Mouse (Mus musculus): ENCODE measurements around the gene Dok4.
"Not testable (repeated sequence)": the region's sequence is repeated elsewhere in the genome, so short reads cannot be mapped to it uniquely, and the experiment has no call there.

The Dok4 gene

DNA sequence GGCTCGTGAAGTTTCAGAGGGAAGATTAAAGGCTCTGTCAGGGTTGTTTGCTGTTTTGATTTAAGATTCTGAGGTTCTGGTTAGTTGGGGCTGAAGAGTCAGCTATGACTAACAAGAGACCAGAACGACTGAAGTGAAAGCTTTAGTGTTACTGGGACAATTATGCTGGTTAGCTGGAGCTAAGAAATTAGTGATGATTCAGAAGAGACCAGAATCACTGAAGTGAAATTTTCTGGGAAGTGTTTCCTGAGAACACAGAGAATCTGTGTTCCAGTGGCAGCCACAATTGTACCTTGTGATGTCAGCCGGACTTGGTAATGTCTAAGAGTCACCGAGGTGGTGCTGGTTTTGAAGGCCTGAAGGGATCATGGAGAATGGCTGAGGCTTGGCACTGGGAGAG is 4.6 kb upstream of the Dok4 start:
- DNase-seq (ENCODE audit: extremely low read depth, low read depth), result no peak

DNA sequence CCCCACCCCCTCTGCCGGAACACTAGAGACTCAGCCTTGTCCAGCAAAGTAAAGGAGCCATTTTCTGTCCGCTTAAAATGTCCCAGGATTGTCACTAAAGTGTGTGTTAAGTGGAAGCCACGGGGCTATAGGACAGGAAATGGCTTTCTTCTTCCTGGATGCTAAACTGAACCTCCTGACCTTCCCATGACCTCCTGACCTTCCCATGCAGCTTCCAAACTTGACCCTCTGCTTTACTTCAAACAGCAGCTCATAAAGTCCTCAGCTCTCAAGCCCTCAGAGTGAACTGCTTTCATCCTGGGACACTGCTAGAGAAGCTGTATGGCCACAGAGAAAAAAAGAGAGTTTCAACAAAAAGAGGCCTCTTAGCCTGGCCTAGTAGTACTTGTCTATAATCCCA is 690 bp upstream of the Dok4 start:
- DNase-seq (ENCODE audit: extremely low read depth, low read depth), result no peak

DNA sequence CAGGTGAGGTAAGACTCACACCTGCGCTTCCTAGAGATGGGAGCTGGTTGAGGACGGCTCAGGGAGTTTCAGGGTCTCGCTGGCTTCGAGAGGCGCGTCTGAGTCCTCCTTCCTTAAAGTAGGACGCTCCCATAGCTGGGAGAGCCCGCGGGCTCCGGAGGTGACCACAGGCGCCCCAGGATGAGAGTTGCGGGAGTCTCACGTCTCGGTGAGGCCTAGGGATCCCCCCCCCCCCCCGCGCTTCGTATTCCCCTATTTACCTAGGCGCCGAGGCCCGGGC is 319 bp downstream of the Dok4 start:
- no peak for DNase-seq (ENCODE audit: extremely low read depth, low read depth)

DNA sequence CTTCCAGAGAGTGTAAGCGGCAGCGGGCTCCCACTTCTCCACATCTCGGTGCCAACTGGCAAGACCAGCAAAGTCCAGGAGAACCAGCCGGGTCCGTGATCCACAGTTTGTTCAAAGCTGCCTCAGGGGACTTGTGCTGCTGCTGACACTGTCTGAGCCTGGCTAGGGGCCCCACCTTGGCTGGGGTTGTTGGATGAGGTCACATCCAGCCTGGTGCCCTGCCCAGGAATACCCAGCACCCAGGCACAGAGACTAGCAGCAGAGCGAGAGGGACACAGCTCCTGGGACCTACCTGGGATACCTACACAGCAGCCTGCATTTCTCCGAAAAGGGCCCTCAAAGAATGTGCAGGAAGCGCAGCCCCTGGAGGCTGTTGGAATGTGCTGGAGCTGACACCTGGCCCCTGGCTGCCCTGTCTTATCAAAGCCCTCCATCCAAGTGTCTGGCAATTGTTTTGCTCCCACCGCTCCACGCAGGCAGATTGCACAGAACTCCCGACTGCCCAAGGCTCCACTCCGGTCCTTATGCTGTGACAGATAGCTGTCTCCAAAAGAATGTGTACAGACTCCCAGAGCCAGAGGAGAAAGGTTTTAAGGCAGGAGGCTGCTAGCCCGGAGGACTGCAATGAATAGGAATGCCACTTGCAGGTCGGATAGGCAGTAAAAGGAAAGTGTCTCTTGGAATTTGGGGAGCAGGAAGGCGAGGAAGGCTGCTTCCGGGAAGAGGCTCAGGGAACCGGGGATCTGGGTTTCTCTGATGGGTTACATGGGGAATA is 847 bp downstream of the Dok4 start:
- DNase-seq (ENCODE audit: extremely low read depth, low read depth), result no peak

DNA sequence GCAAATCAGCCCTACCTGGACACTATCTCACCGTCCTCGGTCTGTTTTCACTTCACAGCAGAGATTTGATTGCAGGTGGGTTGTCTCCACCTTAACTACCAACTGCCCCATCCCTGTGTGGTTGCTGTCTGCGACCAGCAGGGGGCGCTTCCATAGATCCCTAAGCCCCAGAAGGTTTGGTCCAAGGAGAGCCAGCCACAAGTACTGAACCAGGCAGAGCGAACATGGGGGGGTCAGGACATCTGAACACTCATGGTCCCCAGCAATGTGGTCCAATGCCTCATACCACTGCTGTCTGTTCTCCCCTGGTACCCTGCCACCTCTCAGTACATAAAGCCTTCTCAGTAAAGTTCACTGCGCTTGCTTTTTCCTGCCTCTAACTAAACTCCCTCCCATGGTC is 1.8 kb downstream of the Dok4 start:
- peak; percentile 50 for DNase-seq (ENCODE audit: extremely low read depth, low read depth)

DNA sequence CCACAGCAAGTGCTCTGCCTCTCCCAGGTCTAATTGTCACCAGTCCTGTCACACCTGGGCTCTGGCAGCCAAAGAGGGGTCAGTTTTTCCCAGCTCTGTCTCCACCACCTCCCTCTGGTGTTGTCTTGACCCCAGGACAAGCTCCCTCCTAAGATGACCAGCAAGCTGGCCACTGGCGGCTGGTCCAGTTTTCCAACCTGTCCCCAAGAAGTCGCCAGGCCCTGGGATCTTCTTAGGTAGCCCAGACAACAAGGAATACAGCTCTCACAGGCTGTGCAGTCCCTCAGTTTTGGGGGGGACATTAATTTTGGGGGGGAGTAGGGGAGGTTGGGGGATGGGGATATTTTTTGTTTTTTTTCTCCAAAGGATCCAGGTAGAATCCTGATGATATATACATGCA is 3.6 kb downstream of the Dok4 start:
- no peak for DNase-seq (ENCODE audit: extremely low read depth, low read depth)

DNA sequence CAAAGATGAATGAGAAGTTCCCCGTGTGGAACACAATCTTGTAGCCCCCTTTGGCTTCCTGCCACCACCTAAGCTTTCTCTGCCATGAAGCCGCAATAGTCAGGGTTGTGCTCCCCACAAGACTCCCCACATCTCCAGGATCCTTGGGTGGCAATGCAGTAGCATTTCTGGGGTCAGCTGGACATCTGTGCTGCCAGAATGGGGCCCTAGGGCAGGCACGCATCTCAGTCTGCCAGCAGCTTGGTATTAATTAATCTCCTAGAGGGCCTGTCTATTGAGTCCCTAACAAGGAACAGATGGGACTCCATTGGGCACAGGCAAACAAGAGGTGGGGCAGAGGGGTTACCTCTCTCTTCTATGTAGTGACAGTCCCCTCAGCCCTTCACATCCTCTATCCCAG is 4.0 kb downstream of the Dok4 start:
- DNase-seq (ENCODE audit: extremely low read depth, low read depth), result no peak

DNA sequence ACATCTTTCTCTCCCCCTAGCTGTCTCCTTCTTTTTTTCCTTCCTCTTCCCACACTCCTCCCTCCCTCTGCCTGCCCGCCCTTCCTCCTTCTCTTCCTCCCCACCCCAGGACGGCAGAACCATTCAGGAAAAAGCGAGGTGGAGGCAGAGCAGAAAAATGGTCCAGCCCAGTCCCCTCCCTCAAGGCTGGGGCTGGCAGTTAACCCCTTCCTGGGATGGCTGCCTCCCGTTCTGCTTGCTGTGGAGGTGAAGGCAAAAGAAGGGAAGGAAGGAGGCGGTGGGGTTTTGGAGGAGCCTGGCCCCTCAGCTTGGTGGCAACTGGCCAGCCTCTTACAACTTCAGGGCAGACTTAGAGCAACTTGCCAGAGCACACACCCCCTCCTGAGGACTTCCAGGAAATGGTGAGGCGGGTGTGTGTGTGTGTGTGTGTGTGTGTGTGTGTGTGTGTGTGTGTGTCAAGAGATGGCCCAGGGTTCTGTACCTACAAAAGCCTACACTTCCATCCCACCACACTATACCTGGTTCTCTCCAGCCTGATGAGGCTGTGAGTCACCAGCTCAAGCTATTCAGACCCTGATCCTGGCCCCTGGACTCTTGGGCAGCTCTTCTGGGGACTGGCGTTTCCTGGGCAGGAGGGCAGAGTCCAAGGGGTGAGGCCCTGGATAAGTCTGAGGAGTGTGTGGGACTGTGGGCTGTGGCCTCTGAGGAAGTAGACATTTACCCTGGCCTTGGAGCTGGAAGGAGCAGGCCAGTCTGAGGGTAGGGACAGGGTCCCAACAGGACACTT is 4.8 kb downstream of the Dok4 start:
- DNase-seq (ENCODE audit: extremely low read depth, low read depth), result peak; percentile 48

DNA sequence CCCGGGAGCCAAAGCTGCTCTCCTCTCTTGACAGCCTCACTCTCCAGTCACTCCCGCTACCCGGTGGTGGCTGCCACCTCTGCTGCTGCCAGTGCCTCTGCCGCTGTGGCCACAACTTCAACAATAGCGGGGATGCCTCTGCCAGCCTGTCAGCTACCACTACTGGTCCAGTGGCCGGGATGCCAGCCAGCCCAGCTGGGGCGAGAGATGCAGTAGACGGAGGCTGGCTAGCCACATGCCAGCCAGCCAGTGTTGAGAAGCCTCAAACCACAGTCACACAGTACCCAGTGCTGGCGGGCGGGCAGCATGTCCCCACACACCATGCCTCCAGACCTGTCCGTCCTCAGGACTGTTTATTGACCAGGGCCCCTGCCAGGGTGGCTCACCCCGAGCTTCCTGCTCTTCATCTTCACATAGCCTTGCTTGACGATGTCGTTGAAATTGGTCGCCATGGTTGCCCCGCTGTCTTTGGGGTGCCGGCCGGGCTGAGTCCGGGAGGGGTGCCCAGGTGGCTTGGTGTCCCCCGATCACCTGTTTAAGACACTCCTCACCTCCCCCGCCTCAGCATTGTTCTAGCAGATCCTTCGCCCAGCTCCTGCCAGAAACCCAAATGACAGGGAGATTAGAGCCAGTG is 5.5 kb downstream of the Dok4 start:
- DNase-seq (ENCODE audit: extremely low read depth, low read depth), result no peak

DNA sequence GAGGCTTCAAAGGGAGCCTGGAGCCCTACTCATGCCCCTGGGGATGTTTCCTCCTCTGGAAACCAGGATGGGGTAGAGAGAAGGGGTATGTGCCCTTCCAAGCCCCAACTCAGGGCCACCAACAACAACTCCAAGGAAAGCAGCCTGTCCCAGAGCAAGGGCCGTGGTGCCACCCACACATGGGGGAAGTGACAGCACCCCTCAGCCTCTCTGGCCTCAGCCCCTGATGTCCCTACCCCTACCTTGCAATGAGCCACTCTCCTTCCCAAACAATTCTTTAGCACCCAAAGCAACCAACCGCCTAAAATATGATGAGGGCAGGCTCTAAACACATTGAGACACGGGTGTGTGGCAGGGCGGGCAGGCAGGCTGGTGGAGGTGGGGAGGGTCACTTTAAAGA is 6.1 kb downstream of the Dok4 start:
- DNase-seq (ENCODE audit: extremely low read depth, low read depth), result no peak

DNA sequence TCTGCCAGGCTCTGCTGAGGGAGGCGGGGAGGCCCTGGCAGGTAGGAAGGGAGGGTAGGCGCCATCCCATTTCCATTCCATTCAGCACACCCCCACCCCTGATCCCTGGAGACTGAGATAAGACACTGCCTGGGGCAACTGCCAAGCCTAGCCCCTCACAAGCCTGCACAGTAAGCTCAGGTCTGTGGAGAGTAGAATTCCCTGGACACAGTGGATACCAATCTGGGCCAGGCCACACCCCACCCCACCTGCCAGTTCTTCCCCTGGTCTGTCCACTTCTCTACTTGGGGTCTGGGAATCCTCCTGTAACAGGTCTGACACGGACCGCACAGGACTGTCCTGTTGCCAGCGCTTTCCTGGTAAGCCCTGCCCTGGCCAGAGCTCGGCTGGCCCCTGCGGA is 7.0 kb downstream of the Dok4 start:
- no peak for DNase-seq (ENCODE audit: extremely low read depth, low read depth)

DNA sequence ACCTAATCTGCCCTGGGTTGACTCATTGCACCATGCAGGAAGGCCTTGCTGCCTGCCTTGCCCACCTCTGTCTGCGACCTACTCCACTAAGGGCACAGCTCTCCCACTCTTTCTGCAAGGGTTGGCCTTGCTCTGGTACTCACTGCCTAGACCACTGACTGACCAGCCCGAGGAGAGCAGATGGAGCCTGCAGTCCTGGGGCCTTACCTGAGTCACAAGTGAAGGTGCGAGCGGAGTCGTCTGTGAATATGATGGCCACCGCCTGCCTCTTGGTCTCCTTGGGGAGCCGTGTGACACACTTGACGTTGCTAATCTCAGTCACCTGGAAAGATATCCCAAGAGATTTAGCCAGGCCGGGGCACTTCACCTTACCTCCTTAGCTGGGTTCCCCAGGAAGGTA is 9.2 kb downstream of the Dok4 start:
- no peak for DNase-seq (ENCODE audit: extremely low read depth, low read depth)

DNA sequence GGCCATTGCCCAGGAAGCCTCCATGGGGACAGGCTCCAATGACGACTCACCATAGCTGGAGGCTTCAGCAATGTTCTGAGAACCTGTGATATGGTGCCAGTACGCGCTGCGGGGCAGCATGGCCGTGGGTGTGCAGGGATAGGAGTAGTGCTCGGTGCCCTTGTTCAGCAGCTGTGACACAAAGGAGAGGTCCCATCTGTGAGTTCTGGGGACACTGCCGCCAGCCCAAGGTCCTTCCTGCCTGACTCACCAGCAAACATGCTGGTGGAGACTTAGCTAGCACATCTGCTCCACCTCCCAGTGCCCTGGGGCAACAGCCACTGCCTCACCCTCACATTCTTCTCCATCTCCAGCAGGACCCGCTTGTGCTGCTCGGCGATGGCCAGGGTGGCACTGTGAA is 10.8 kb downstream of the Dok4 start:
- DNase-seq (ENCODE audit: extremely low read depth, low read depth), result no peak

DNA sequence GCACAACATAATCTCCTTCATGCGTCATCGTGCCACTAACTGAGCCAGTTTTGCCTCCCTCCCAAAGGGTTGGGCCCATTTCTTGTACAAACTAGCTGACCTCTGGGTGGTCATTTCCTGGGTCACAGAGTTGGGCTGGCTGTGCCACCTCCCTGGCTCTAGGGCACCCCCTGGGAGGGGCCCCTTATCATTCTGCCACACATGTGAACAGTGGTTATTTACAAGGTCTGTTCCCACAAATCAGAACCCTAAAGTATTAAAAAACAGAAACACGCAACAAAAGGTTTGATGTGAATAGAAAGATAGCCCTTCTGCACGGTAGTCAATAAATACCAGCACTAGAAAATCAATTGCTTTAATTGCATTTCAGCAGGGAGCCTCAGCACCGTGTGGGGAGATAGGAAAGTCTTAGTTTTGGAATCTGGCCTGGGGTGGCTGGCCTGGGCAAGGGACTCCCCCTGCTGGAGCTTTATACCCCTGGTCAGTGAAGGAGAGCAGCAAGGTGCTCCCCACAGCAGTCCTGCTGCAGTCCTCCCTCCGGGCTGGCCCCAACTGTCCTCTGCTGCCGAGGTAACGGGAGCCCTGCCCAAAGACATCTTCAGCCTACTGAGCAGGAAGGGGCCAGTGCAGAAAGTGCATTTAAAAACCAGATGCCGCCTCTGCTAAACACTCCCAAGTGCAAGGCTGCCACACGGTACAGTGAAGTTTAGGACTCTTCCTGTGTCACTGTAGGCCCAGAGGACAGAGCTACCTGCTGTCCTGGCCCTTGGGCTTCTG is 12.0 kb downstream of the Dok4 start:
- no peak for DNase-seq (ENCODE audit: extremely low read depth, low read depth)

DNA sequence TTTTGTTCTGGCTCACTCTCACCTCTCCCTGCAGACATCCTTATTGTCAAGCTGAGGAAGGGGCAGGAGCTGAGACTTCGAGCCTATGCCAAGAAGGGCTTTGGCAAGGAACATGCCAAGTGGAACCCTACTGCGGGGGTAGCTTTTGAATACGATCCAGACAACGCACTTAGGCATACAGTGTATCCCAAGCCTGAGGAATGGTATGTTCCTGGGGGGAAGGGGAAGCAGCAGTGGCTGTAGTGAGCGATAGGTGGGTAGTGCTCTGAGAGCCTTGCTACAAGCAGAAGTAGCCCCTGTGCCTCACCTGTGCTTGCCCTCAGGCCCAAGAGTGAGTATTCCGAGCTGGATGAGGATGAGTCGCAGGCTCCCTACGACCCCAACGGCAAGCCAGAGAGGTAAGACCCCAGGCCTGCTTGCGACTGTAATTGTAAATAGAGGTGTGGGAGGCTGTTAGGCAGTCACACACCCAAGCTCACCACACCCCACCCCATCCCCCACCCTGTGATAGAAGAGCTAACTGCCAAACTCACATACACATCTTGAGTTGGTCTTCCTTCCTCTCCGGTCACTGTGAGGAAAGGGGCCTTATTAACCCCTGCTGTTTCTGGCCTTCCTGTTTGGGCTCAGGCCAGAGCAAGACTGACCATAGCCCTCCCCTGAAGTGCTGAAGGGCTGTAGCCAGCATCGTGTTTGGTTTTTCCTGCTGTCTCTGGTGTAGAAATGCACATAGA is 13.5 kb downstream of the Dok4 start:
- no peak for DNase-seq (ENCODE audit: extremely low read depth, low read depth)

DNA sequence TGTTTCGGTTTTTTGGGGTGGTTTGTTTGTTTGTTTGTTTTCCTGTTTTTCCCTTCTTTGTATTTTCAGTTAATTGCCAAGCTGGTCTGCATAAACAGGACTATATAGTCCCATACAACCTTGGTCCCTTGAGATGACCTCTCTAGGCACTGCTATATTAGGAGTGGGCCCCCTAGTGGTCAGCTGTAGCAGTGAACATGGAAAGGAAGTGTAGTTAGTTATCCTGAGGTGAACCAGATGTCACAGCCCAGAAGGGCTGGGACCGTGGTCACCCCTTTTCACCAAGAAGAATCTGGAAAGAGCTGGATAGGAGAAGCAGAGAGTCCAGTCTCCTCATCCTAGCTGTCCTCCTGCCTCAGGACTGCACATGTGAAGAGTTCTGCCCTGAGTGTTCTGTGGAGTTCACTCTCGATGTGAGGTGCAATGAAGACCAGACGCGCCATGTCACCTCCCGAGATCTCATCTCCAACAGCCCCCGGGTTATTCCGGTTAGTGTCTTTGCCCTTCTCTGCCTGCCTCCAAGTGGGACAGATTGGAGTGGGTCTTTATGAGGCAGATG is 14.7 kb downstream of the Dok4 start:
- DNase-seq (ENCODE audit: extremely low read depth, low read depth), result no peak

DNA sequence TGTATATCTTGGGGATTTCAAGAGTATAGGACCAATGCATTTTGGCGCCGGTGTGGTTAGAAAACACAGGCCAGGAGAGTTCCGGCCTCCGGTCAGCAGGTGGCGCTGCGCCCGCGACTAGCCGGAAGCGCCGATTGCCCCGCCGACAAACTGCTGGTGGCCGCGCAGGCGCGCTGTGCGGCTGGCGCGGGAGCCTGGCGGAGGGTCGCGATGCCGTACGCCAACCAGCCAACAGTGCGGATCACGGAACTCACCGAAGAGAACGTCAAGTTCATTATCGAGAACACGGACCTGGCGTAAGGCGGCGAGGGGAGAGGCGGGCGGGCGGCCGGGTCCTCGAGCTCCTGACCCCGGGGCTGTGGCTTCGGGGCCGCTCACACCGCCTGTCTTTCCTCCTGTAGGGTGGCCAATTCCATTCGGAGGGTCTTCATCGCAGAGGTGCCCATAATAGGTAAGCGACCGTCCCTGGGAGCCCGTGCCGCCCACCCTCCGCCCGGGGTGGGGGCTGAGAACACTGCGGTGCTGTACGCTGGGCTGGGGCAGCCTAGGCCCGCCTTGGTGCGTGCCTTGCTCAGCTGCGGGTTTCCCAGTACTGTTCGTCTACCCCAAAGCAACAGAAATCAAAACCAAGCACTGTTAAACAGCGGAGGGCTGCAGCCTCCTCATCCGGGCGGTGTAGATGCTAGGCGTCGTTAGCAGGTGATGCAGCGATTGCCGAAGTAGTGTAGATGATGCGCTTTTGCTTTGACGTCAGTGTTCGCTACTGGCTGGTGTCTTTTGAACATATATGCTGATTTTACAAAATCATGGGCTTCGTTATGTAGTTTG is 18.6 kb downstream of the Dok4 start, which contains the start of gene Polr2c:
Gene Polr2c, plus strand, starts transcription at position 105 of the 828 bp plus-strand sequence.
- DNase-seq (ENCODE audit: extremely low read depth, low read depth), result peak; percentile 65

DNA sequence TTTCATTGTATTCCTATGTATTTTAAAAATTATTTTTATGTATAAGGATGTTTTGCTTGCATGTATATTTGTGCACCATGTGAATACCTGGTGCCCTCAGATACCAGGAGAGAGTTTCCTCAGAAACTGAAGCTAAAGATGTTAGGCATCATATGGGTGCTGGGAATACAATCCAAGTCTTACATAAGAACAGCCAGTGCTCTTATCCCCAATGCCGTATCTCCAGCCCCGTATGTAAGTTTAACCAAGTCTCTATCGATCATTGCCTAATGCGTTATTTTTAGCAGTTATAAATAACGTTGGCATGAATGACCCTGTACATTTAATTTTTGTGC is 19.2 kb downstream of the Dok4 start:
- DNase-seq (ENCODE audit: extremely low read depth, low read depth), result no peak

DNA sequence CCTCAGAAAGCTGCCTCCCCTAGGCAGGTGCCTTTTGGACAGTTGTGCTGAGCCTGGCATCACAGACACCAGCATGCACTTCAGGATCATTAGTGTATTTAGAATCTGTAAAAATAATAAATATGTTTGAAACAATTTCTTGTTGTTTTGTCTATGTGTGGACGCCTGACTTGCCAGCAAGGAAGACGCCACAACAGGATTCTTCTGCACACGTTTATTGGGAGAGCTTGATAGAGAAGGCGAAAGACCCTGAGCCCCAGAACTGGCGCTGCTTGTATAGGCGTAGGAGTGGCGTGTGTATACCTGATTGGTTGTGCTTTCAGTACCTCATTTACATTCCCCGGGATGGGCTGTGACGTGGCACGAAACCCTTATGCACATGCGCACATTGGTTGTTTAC is 21.4 kb downstream of the Dok4 start:
- not testable (repeated sequence) for DNase-seq (ENCODE audit: extremely low read depth, low read depth)

DNA sequence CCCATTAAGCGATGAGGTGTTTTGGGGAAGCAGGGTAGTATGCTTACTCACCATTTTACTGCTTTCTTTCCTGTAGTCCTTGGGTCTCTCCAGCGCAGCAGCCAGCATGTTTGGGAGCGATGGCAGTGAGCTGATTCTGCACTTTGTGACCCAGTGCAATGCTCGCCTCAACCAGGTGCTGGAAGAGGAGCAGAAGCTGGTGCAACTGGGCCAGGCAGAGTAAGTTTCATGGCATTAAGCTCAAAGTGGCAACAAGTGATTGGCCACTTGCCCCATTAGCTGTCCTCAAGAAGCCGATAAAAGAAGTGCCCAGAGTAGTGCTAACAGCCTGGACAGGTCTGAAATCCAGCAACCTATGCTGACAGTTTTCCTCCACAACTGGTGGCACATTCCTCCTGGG is 26.1 kb downstream of the Dok4 start:
- DNase-seq (ENCODE audit: extremely low read depth, low read depth), result no peak
